Mouse (Mus musculus) inflammation-experienced regulatory T-cells, adult 6 months (primary cell): ENCODE data around the gene Fbxo21. TPM values are rescaled to one million over a fixed set of nuclear protein-coding genes. Genes with fewer than 3 reads are reported as not detected.

Source experiments
- ATAC-seq: one replicate; pipeline ENCODE4 v1.8.0; 2017
- polyA plus RNA-seq, 3 experiments: library from polyadenylated mRNA; unstranded; fragments of 100-300 nt; shearing (Covaris generic); gene quantifications; one replicate each; pipeline ENCODE4 v1.2.1; 2017

Fbxo21 gene
- polyA plus RNA-seq, 3 experiments from 2014 or later: 8.3 to 15.6 (median 9.3) TPM

- ATAC-seq: no peak
Observed at GRCm38 (mm10) chr5:118025880-118026279, 49.4 kb downstream of the Fbxo21 start.

- ATAC-seq: no peak
Observed at GRCm38 (mm10) chr5:118026343-118026742, 49.8 kb downstream of the Fbxo21 start.

GRCm38 (mm10) chr5:118027101-118027697 lies 50.7 kb downstream of the Fbxo21 start:
- ATAC-seq: no peak

GRCm38 (mm10) chr5:118027698-118028190 lies 51.2 kb downstream of the Fbxo21 start, which contains the start of gene Tesc:
TSS of gene Tesc (plus strand) at chr5:118027743.
- peak; percentile 7 for ATAC-seq

- ATAC-seq: peak; percentile 43
Observed at GRCm38 (mm10) chr5:118028191-118029034, 51.9 kb downstream of the Fbxo21 start.

GRCm38 (mm10) chr5:118029035-118029408 lies 52.5 kb downstream of the Fbxo21 start:
- ATAC-seq: peak; percentile 23

GRCm38 (mm10) chr5:118029420-118029819 lies 52.9 kb downstream of the Fbxo21 start:
- ATAC-seq: peak; percentile 85

- no peak for ATAC-seq
Observed at GRCm38 (mm10) chr5:118030022-118030675, 53.6 kb downstream of the Fbxo21 start.

- no peak for ATAC-seq
Observed at GRCm38 (mm10) chr5:118031059-118031458, 54.5 kb downstream of the Fbxo21 start.

- ATAC-seq: no peak
Observed at GRCm38 (mm10) chr5:118031508-118031907, 55.0 kb downstream of the Fbxo21 start.

- no peak for ATAC-seq
Observed at GRCm38 (mm10) chr5:118033328-118033727, 56.8 kb downstream of the Fbxo21 start.

GRCm38 (mm10) chr5:118033740-118034139 lies 57.2 kb downstream of the Fbxo21 start:
- ATAC-seq: no peak

- ATAC-seq: no peak
Observed at GRCm38 (mm10) chr5:118034632-118035031, 58.1 kb downstream of the Fbxo21 start.

GRCm38 (mm10) chr5:118035786-118036185 lies 59.3 kb downstream of the Fbxo21 start:
- ATAC-seq: no peak

- peak; percentile 76 for ATAC-seq
Observed at GRCm38 (mm10) chr5:118036888-118037797, 60.6 kb downstream of the Fbxo21 start.

- ATAC-seq: peak; percentile 73
Observed at GRCm38 (mm10) chr5:118037798-118038484, 61.4 kb downstream of the Fbxo21 start.

- ATAC-seq: no peak
Observed at GRCm38 (mm10) chr5:118039241-118039668, 62.7 kb downstream of the Fbxo21 start.

GRCm38 (mm10) chr5:118042599-118042998 lies 66.1 kb downstream of the Fbxo21 start:
- no peak for ATAC-seq

- ATAC-seq: no peak
Observed at GRCm38 (mm10) chr5:118043761-118044160, 67.2 kb downstream of the Fbxo21 start.

- ATAC-seq: no peak
Observed at GRCm38 (mm10) chr5:118044907-118045306, 68.4 kb downstream of the Fbxo21 start.

GRCm38 (mm10) chr5:118045385-118045784 lies 68.9 kb downstream of the Fbxo21 start:
- peak; percentile 82 for ATAC-seq
